Mouse (Mus musculus): Measurements from ENCODE around the gene Exoc6.
A peak's percentile ranks its signal among the peaks of the same experiment; 100 is the strongest.

Exoc6 gene

GRCm38 (mm10) chr19:37579607-37580006 is 29.4 kb downstream of the Exoc6 start:
- DNase-seq (ENCODE audit: low spot score), result no peak

- no peak for DNase-seq (ENCODE audit: low spot score)
Measured at GRCm38 (mm10) chr19:37580438-37580837, 30.2 kb downstream of the Exoc6 start.

GRCm38 (mm10) chr19:37585210-37585609 is 35.0 kb downstream of the Exoc6 start:
- DNase-seq (ENCODE audit: low spot score), result no peak

GRCm38 (mm10) chr19:37585684-37586083 is 35.5 kb downstream of the Exoc6 start:
- DNase-seq (ENCODE audit: low spot score), result no peak

GRCm38 (mm10) chr19:37590544-37590943 is 40.3 kb downstream of the Exoc6 start:
- no peak for DNase-seq (ENCODE audit: low spot score)

GRCm38 (mm10) chr19:37601968-37602848 is 52.0 kb downstream of the Exoc6 start:
- DNase-seq (ENCODE audit: low spot score), result no peak

GRCm38 (mm10) chr19:37609991-37610390 is 59.8 kb downstream of the Exoc6 start:
- no peak for DNase-seq (ENCODE audit: low spot score)

- DNase-seq (ENCODE audit: low spot score), result no peak
Measured at GRCm38 (mm10) chr19:37612893-37613292, 62.7 kb downstream of the Exoc6 start.

- no peak for DNase-seq (ENCODE audit: low spot score)
Measured at GRCm38 (mm10) chr19:37615039-37615630, 64.9 kb downstream of the Exoc6 start.

GRCm38 (mm10) chr19:37647994-37648393 is 97.8 kb downstream of the Exoc6 start:
- DNase-seq (ENCODE audit: low spot score), result no peak

GRCm38 (mm10) chr19:37650526-37650925 is 100.3 kb downstream of the Exoc6 start:
- no peak for DNase-seq (ENCODE audit: low spot score)

- no peak for DNase-seq (ENCODE audit: low spot score)
Measured at GRCm38 (mm10) chr19:37654012-37654411, 103.8 kb downstream of the Exoc6 start.

GRCm38 (mm10) chr19:37656441-37656840 is 106.2 kb downstream of the Exoc6 start:
- no peak for DNase-seq (ENCODE audit: low spot score)

- DNase-seq (ENCODE audit: low spot score), result no peak
Measured at GRCm38 (mm10) chr19:37665256-37665655, 115.0 kb downstream of the Exoc6 start.

- no peak for DNase-seq (ENCODE audit: low spot score)
Measured at GRCm38 (mm10) chr19:37667855-37668594, 117.8 kb downstream of the Exoc6 start.

- DNase-seq (ENCODE audit: low spot score), result no peak
Measured at GRCm38 (mm10) chr19:37668657-37669056, 118.4 kb downstream of the Exoc6 start.

- DNase-seq (ENCODE audit: low spot score), result no peak
Measured at GRCm38 (mm10) chr19:37669486-37669885, 119.3 kb downstream of the Exoc6 start.

- DNase-seq (ENCODE audit: low spot score), result peak; percentile 19
Measured at GRCm38 (mm10) chr19:37673393-37673792, 123.2 kb downstream of the Exoc6 start.

- DNase-seq (ENCODE audit: low spot score), result no peak
Measured at GRCm38 (mm10) chr19:37685281-37685680, 135.1 kb downstream of the Exoc6 start, which contains the start of gene Cyp26c1. TSS of gene Cyp26c1 (plus strand) at chr19:37685581.

- DNase-seq (ENCODE audit: low spot score), result no peak
Measured at GRCm38 (mm10) chr19:37686347-37686746, 136.1 kb downstream of the Exoc6 start.

- peak; percentile 45 for DNase-seq (ENCODE audit: low spot score)
Measured at GRCm38 (mm10) chr19:37686941-37687850, 137.0 kb downstream of the Exoc6 start.

GRCm38 (mm10) chr19:37689478-37689877 is 139.3 kb downstream of the Exoc6 start:
- DNase-seq (ENCODE audit: low spot score), result no peak
